Mouse (Mus musculus): Measurements from ENCODE around the gene Adamts9.

Adamts9 gene

GRCm38 (mm10) chr6:92860285-92860912 is 82.9 kb downstream of the Adamts9 start:
- no peak for DNase-seq (ENCODE audit: low spot score in 2 of 2)

DNA sequence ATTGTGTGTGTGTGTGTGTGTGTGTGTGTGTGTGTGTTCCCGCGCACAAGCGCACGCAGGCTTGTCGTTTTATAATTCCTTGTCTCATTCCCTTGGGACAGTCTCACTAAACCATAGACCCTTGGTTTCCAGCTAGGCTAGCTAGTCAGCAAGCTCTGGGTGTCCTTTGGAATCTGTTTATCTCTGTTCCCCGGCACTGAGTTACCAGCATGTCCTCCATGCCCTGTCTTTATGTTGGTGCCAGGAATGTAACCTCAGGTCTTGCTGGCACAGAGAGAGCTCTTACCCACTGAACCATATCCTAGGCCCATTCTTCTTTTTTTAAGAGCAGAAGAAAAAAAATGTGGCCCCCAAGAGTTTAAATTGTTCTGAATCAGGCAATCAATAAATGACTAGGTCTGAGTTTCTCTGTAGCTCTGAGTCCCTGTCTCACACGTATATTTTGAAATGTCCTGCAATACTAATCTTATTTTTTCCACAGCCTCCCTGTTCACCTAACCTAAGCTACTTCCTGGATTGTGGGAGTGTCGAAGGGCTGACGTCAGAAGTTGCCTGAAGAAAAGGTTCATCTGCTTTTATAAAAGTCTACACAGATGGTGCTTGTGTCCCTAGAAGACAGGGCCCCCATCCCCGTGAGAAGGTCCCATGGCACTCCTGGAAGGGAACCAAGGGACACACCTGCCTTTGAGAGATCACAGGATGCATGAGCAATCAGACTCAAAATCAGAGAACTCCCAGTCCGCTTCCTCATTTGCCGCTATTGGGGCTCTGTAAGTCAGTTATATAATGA is 84.4 kb downstream of the Adamts9 start:
- no peak for DNase-seq (ENCODE audit: low spot score in 2 of 2)

- DNase-seq (ENCODE audit: low spot score in 2 of 2) = no peak
These were observed 85.5 kb downstream of the Adamts9 start for GRCm38 (mm10) chr6:92857761-92858160.

DNA sequence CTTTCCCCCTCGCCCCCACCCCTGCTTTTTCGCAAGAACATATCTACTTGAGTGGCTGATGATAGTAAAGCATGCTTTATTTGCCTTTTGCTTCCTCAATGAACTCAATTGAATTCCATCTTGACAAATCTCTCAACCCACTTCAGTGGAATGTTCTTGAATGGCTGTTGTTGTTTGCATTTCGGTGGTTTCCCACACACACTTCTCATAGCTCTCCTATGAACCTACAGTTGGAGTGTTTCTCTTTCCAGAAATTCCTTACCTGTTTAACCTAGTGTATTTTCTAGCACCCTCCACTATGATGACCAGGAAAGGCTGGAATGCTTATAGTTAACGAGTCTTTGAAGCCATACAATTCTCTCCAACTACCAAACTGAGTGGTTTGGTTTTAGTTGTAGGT is 88.4 kb downstream of the Adamts9 start:
- DNase-seq (ENCODE audit: low spot score in 2 of 2) = no peak

GRCm38 (mm10) chr6:92850250-92850649 is 93.0 kb downstream of the Adamts9 start:
- DNase-seq (ENCODE audit: low spot score in 2 of 2) = peak; percentile 47 to 53

GRCm38 (mm10) chr6:92849208-92849607 is 94.1 kb downstream of the Adamts9 start:
- DNase-seq (ENCODE audit: low spot score in 2 of 2) = no peak

DNA sequence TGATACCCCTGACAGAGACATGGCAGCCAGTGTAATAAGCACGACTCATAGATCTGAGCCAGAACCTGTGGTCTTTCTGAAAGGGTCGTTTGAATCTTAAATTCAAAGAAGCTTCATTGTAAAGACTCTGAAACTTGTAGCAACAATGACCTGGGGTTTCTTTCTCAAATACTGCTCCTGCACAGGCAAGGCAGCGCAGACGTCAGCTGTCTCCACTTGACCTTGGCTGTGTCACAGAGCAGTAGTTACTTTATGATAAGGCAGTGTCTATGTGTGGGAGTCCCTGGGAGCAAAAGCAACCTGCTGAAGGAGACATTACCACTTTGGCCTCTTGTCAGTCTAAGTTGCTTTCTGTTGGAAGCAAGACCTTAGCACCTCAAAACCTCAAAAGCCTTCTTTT is 96.7 kb downstream of the Adamts9 start:
- no peak for DNase-seq (ENCODE audit: low spot score in 2 of 2)

DNA sequence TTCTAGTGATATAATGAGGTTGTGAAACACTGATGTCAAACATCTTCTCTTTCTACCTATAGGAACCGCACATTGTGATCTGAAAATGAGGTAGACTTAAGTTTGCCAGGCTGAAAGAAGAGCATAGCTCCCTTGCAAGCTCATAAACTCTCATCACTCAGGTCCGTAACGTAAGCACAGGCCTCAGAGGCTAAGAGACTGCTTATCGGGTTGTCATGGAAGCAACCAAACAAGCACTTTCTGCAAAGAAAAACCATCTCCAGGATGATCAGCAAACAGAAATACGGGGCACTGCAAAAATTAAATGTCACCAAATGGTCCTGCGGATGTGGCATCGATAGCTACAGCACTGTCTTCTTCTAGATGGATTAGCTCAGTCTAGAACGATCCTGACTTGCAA is 97.4 kb downstream of the Adamts9 start:
- no peak for DNase-seq (ENCODE audit: low spot score in 2 of 2)

- no peak for DNase-seq (ENCODE audit: low spot score in 2 of 2)
These were observed 99.8 kb downstream of the Adamts9 start for GRCm38 (mm10) chr6:92843474-92843873.

- no peak for DNase-seq (ENCODE audit: low spot score in 2 of 2)
These were observed 101.3 kb downstream of the Adamts9 start for GRCm38 (mm10) chr6:92842000-92842399.

DNA sequence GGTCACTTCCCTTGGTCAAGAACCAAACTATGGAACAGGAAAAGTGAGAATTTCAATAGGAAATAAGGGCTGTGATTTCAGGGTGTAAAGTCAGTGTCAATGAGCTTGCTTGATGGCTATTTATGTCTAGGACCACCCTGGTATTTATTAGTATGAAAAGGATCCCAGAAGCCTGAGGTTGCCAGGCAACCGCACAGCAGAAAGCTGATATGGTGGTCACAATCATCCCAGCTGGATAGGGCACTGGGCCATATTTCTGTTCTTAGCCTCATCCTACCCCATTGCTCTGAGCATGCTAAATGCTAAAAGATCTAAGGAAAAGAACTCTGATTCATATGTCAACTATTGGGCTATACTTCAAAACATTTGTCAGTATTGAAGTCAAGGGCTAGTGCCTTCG is 112.2 kb downstream of the Adamts9 start:
- DNase-seq (ENCODE audit: low spot score in 2 of 2) = no peak

- no peak for DNase-seq (ENCODE audit: low spot score in 2 of 2)
These were observed 114.1 kb downstream of the Adamts9 start for GRCm38 (mm10) chr6:92829148-92829547.

DNA sequence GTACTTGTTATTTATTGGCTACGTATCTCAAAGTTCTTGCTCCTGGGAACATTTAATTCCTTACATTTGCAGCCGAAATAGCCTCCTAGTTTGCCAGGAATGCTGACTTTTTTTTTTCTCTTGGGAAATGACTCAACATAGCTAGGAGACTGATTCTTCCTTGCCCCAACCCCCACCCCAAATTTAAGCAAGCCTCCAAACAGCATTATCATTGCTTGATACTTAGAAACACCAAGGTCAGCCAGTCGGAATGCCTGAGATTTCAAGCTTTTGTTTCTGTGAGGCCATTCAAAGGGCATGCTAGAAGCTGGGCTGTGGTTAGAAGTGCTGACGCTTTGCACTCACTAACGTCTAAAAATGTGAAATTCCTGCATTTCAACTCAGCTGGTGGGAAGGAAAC is 115.9 kb downstream of the Adamts9 start:
- no peak for DNase-seq (ENCODE audit: low spot score in 2 of 2)

DNA sequence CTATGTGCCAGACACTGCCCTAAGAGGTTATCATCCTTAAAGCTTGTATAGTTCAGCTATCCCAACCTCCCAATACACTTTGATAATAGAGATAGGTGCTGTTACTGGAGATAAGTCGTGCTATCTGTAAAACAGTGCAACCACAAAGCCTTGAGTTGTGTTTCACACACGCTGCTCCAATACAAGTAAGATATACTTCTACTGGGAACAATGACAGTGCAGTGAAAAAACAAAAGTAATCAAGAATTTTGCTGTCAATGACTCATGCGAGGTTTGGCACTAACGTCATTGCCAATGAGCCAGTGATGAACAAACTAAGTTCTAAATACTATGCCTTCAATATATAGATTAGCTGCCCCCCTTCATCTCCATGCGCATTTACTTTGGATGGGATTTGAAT is 116.7 kb downstream of the Adamts9 start:
- DNase-seq (ENCODE audit: low spot score in 2 of 2) = no peak

- DNase-seq (ENCODE audit: low spot score in 2 of 2) = no peak
These were observed 119.3 kb downstream of the Adamts9 start for GRCm38 (mm10) chr6:92823991-92824390.

DNA sequence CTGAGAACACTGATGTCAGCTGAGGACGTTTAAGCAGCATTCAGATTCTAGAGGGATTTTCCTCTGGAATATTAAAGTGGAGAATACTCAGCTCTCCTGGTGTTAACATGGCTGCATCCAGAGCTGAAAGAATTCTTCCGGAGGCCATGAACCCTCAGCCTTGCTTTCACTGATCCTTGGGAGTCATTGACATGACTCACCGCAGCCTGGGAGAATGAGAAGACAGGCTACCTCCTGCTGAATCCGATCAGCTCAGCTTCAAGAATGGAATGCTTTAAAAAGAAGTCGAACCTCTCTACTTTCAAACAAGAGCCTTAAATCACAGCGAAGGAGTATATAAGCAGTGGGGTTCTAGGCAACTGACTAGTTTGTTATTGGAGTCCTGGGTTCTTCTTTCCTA is 121.3 kb downstream of the Adamts9 start:
- no peak for DNase-seq (ENCODE audit: low spot score in 2 of 2)

DNA sequence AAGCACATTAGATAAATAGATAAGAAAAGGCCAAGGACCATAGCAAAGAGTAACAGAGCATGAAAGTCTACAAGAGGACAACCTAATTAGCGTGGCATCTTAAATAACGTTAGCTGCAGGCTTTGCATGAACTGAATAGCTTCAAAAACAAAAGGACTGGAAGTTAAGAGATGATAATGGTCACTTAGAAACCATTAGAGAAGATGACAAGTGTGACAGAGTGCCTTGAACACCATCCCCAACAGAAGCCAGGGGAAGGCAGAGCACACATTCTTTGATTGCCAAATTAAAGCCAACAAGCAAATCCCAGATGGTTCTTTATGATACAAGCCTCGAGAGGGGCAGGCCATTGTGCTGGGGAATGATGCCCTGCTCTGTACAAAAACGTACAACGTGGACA is 121.7 kb downstream of the Adamts9 start:
- DNase-seq (ENCODE audit: low spot score in 2 of 2) = no peak

DNA sequence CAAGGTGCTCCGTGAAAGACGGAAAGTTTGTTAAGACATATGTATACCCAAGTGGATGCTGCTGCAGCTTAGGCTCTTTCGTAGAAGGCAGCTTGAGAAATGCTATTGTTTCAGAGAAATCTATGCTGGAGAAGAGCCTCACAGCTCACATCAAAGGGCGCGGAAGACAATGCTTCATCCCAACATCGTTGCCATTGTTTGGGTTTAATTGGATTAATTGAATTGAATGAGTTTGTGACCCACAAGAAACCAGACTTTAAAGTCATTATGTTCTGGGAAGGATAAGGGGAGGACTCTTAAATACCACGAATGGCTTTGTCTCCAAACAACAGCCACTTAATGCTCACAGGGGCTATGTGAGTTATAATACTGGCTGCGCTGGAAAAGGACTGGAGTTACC is 125.6 kb downstream of the Adamts9 start:
- no peak for DNase-seq (ENCODE audit: low spot score in 2 of 2)

GRCm38 (mm10) chr6:92816311-92816751 is 127.0 kb downstream of the Adamts9 start, which contains the start of gene A730049H05Rik:
Gene A730049H05Rik (plus strand): TSS chr6:92816478.
- no peak for DNase-seq (ENCODE audit: low spot score in 2 of 2)

DNA sequence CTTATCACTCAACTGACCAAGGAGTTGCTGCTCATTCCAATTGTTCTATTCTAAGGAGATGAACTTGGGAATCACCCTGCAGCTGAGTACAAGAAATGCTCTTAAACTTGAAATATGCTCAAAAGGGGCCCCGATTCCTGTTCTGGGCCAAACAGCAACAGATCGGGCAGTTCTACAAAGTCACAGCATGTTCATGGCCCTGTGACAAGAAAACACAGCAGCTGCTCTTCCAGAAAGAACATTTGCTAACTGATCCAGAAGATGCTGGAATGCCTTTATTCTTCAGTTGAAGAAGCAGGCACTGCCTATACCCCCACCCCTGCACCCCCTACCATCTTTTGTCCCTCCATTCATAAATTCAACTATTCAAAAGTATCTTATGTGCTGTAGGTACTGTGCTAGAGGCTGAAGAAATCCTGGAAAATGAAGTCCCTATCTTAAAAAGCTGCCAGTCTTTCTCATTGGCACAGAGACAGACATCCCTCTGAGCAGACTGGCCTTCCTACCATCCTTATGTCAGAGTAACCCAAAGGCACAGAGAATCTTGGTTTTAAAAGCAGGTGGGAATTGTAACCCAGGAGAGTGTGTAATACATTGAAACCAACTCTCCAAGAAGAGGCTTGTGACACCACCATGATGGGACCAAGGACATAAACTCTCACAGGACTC is 130.5 kb downstream of the Adamts9 start:
- no peak for DNase-seq (ENCODE audit: low spot score in 2 of 2)

- DNase-seq (ENCODE audit: low spot score in 2 of 2) = no peak
These were observed 131.7 kb downstream of the Adamts9 start for GRCm38 (mm10) chr6:92811566-92811965.

DNA sequence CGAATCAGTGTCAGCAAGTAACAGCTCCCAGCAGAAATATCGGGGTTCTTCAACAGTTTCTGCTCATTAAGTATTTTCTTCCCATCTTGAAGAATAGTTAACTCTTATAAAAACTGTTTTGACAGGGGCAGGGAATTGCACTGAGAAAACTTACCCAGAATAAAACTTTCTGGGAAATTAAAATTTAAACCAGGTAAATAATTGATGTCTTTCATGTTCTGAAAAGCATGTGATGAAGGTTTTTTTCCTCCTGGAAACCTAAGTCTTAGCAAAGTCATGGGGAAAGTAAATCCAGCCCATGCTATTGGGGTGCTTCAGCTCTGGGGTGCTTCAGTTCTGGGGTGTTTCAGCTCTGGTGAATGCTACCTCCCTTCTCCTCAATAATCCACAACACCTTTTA is 132.7 kb downstream of the Adamts9 start:
- no peak for DNase-seq (ENCODE audit: low spot score in 2 of 2)

DNA sequence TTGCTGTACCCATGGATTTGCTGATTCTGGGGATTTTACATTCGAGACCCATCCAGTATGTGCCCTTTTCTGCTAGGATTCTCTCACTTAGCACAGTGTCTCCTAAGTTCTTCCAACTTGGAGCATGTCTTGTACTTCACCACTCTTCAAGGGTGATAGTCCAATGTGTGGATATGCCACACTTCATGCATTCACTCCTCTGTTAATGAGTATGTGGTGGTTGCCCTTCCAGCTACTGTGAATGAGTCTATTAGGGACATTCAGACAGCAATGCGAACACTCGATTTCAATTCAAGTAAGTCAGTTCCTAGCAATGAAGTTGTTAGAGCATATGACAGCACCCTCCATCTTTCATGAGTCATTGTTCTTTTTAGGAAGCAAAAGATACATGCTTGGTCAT is 133.5 kb downstream of the Adamts9 start:
- DNase-seq (ENCODE audit: low spot score in 2 of 2) = no peak
